7 mouse cellular contexts compared by ENCODE assay signal in genomic region chr4:145034506-145035243, GRCm38 (mm10).
DNase-seq lines count a peak whose midpoint lies in the region; ATAC-seq lines count a peak whose summit lies in the region.

No protein-coding gene starts in this region.

- no peaks in the 10 kb centered on the region for H3K9me3 ChIP-seq in kidney, embryonic 15.5 days (replicated peaks)
- no peaks in the 10 kb centered on the region for H3K9me3 ChIP-seq in neural tube, embryonic 13.5 days

- H3K36me3 ChIP-seq in kidney, embryonic 15.5 days, result peaks cover 8% of the 10 kb centered on the region
- H3K36me3 ChIP-seq in neural tube, embryonic 13.5 days, result peaks cover 24% of the 10 kb centered on the region

- 4% methylated on average over 11 of the region's 11 CpGs for WGBS in kidney, embryonic 15.5 days
- 5% methylated on average over 11 of the region's 11 CpGs for WGBS in neural tube, embryonic 13.5 days

- DNase-seq in ES-CJ7 (ENCODE audit: low read depth, low spot score) (peak; percentile 57), MN1 (ENCODE audit: low spot score) (no peak)
- peak; percentile 82 for DNase-seq in Muller cell, postnatal 12 days (ENCODE audit: inconsistent ontology term)
- DNase-seq in heart, adult 9 months (ENCODE audit: low spot score in 2 of 2), result peak; percentile 39 to 52
- no peak for DNase-seq in thymus, postnatal 10 days (ENCODE audit: low spot score in 2 of 2)

- H3K27ac ChIP-seq in kidney, embryonic 15.5 days, result peak overlapping the region; percentile 93
- peak overlapping the region; percentile 69 for H3K27ac ChIP-seq in neural tube, embryonic 13.5 days (replicated peaks)

- H3K4me1 ChIP-seq in kidney, embryonic 15.5 days, result peaks cover 77% of the 10 kb centered on the region
- peaks cover 45% of the 10 kb centered on the region for H3K4me1 ChIP-seq in neural tube, embryonic 13.5 days (replicated peaks)

- no peaks in the 10 kb centered on the region for H3K27me3 ChIP-seq in kidney, embryonic 15.5 days
- no peaks in the 10 kb centered on the region for H3K27me3 ChIP-seq in neural tube, embryonic 13.5 days

- H3K4me3 ChIP-seq in kidney, embryonic 15.5 days (replicated peaks), result no peak overlapping the region
- no peak overlapping the region for H3K4me3 ChIP-seq in neural tube, embryonic 13.5 days

- peak; percentile 87 for ATAC-seq in kidney, embryonic 15.5 days (replicated peaks; ENCODE audit: low FRiP score)
- ATAC-seq in neural tube, embryonic 13.5 days (ENCODE audit: low read depth), result peak; percentile 73

- H3K4me2 ChIP-seq in kidney, embryonic 15.5 days, result peak overlapping the region; percentile 27; the same call in 1 of the 2 replicates
- H3K4me2 ChIP-seq in neural tube, embryonic 13.5 days, result 0 out of 2 replicates have a peak overlapping the region, but pooled peaks have one; percentile 3

- 0 out of 2 replicates have a peak overlapping the region, but pooled peaks have one; percentile 21 for H3K9ac ChIP-seq in kidney, embryonic 15.5 days
- 0 out of 2 replicates have a peak overlapping the region, but pooled peaks have one; percentile 17 for H3K9ac ChIP-seq in neural tube, embryonic 13.5 days

Comparison
In these comparisons a context has a peak if more than half of its experiments do, and no peak if none do; other contexts are left out.
1. DNase-seq: peak in ES-CJ7 (single experiment), Muller cell, postnatal 12 days (single experiment) and heart, adult 9 months (2 of 2); none in thymus, postnatal 10 days (0 of 2) and MN1 (single experiment).